Mouse (Mus musculus): ENCODE results near the gene Gdpd5. TPM values are rescaled to one million over a fixed set of nuclear protein-coding genes. Genes with fewer than 3 reads are reported as not detected.

Gdpd5 gene
- total and polyA plus RNA-seq, 2 experiments from 2014 or later = 28.9 to 35.9 TPM

DNA sequence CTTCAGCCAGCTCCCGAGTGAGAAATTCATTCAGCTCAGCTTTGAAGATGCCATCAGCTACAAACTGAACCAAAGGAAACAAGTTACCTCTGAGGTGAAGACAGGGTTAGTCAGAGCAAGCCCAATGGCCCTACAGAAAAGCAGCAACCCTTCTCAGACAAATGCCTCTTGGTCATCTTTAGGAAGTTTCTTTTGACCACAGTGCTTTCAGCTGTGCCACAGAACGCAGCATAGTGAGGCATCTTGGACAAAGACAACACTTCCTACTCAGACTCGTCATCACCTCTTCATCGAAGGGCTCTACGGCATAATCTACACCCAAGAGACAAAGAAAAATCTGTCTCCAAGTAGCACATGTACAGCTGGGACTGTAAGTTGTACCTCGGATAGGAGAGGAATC, 101.4 kb downstream of the Gdpd5 start:
- 1% methylated on average over 6 of the region's 6 CpGs for WGBS
- DNase-seq (ENCODE audit: low spot score) (no peak), ATAC-seq (ENCODE audit: insufficient read depth, low read depth) (no peak)
- Histone ChIP-seq H3K9me3 (replicated peaks; ENCODE audit: control insufficient read depth, low read length) (no peaks in the 10 kb centered on the region), H3K4me1 (ENCODE audit: control insufficient read depth, insufficient read depth) (peaks cover 7% of the 10 kb centered on the region; the same call in 1 of the 2 replicates), H3K27me3 (ENCODE audit: control insufficient read depth, insufficient read depth, low read length) (no peaks in the 10 kb centered on the region), H3K36me3 (replicated peaks; ENCODE audit: control insufficient read depth, insufficient read depth, low read length) (peaks cover 43% of the 10 kb centered on the region), H3K27ac (ENCODE audit: low read depth) (peak overlapping the region; percentile 81), H3K9ac (replicated peaks; ENCODE audit: low read depth, low read length) (peak overlapping the region; percentile 87), H3K4me3 (ENCODE audit: low read depth, low read length) (peak overlapping the region; percentile 62), H3K4me2 (ENCODE audit: low read depth, low read length) (peak overlapping the region; percentile 91)
- TF ChIP-seq CTCF (IDR thresholded peaks at IDR 0.05; ENCODE audit: low read depth) (no peak), EP300 (IDR thresholded peaks at IDR 0.05; ENCODE audit: low read depth) (no peak)

DNA sequence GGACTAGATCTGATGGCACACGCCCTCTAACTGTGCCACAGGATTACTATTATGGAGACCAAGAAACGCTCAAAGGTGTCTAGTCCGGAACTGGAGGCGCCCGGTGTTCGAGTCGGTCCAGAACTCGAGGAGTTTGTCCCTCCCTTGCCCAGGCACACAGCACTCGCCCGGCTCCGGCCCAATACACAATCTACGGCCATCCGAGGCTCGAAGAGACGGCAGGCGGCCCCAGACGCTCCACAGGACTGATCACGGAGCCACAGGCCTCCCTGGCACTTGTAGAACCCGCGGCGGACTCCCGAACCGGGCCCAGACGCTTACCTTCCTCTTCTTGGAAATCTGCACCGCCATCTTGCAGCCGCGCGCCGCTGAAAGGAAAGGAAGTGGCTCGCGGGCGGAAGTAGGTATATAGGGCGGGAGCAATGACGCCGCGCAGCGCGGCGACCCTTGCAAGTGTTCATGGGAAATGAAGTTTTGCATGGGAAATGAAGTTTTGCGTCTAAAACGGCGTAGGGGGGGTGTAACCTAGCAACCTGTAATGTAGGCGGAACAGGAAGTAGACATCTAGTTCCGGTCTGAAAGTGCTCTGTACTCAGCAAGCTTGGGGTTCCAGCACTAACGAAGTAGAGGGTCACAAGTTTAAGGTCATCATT, 102.2 kb downstream of the Gdpd5 start, which contains the start of gene Rps3:
TSS of gene Rps3 (minus strand) at position 468 of the 653 bp plus-strand sequence.
- ATAC-seq (ENCODE audit: insufficient read depth, low read depth) = peak; percentile 98
- under 1% methylated on average over 45 of the region's 45 CpGs for WGBS
- Histone ChIP-seq H3K36me3 (replicated peaks; ENCODE audit: control insufficient read depth, insufficient read depth, low read length) (peaks cover 36% of the 10 kb centered on the region), H3K9me3 (replicated peaks; ENCODE audit: control insufficient read depth, low read length) (no peaks in the 10 kb centered on the region), H3K4me2 (ENCODE audit: low read depth, low read length) (peak within 1 kb of the TSS; percentile 91), H3K27me3 (ENCODE audit: control insufficient read depth, insufficient read depth, low read length) (no peaks in the 10 kb centered on the region), H3K9ac (replicated peaks; ENCODE audit: low read depth, low read length) (peak within 1 kb of the TSS; percentile 87), H3K4me3 (ENCODE audit: low read depth, low read length) (peak within 1 kb of the TSS; percentile 62), H3K27ac (ENCODE audit: low read depth) (peak within 1 kb of the TSS; percentile 81), H3K4me1 (ENCODE audit: control insufficient read depth, insufficient read depth) (peaks cover 7% of the 10 kb centered on the region; the same call in 1 of the 2 replicates)
- TF ChIP-seq EP300 (IDR thresholded peaks at IDR 0.05; ENCODE audit: low read depth) = 0 out of 2 replicates have a peak, but pooled peaks have one; percentile 60
- TF ChIP-seq CTCF (IDR thresholded peaks at IDR 0.05; ENCODE audit: low read depth) = no peak
- DNase-seq (ENCODE audit: low spot score) = peak; percentile 99

DNA sequence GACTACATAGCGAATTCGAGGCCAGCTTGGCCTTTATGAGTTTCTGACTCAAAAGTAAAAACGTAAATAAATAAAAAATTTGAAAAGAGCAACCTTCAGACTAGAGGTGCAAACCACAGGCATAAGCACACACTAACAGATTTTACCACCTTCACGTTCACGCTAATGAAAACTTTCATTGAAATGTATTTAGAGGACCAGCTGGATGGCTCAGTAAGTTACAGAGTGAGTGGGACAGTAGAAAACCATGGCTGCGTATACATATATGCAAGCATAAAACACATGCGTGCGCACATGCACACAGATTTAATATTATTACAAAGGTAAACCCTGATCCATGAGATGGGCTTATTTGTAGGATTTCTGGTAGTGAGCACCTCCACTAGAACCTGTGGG, 102.7 kb downstream of the Gdpd5 start:
- Histone ChIP-seq H3K9me3 (replicated peaks; ENCODE audit: control insufficient read depth, low read length) (no peaks in the 10 kb centered on the region), H3K27ac (ENCODE audit: low read depth) (peak overlapping the region; percentile 57), H3K4me2 (ENCODE audit: low read depth, low read length) (peak overlapping the region; percentile 47), H3K27me3 (ENCODE audit: control insufficient read depth, insufficient read depth, low read length) (no peaks in the 10 kb centered on the region), H3K4me1 (ENCODE audit: control insufficient read depth, insufficient read depth) (peaks cover 7% of the 10 kb centered on the region; the same call in 1 of the 2 replicates), H3K9ac (replicated peaks; ENCODE audit: low read depth, low read length) (no peak overlapping the region), H3K4me3 (ENCODE audit: low read depth, low read length) (peak overlapping the region; percentile 18; the same call in 1 of the 2 replicates), H3K36me3 (replicated peaks; ENCODE audit: control insufficient read depth, insufficient read depth, low read length) (peaks cover 31% of the 10 kb centered on the region)
- TF ChIP-seq EP300 (IDR thresholded peaks at IDR 0.05; ENCODE audit: low read depth) (no peak), CTCF (IDR thresholded peaks at IDR 0.05; ENCODE audit: low read depth) (no peak)
- 45% methylated on average over 8 of the region's 8 CpGs for WGBS
- no peak for DNase-seq (ENCODE audit: low spot score)
- ATAC-seq (ENCODE audit: insufficient read depth, low read depth) = no peak

DNA sequence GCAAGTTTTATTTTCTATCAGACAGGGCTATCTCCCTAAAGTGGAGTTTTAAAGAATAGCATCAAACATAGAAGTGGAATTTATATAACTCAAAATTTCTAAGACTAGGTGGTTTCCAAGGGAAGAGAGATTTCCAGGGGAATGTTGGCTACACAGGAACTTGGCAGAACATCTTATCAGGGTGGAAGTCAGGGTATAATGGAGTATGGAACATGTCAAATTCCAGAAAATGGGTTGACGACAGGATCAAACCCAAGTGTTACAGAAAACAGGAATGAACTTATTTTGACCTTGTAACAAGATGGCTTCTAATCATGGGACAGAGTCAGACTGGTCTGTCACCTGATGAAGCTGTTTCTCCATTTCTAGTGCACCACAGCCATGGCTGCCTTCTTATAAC, 103.5 kb downstream of the Gdpd5 start:
- Histone ChIP-seq H3K9me3 (replicated peaks; ENCODE audit: control insufficient read depth, low read length) (no peaks in the 10 kb centered on the region), H3K9ac (replicated peaks; ENCODE audit: low read depth, low read length) (no peak overlapping the region), H3K4me2 (ENCODE audit: low read depth, low read length) (no peak overlapping the region), H3K27me3 (ENCODE audit: control insufficient read depth, insufficient read depth, low read length) (no peaks in the 10 kb centered on the region), H3K4me1 (ENCODE audit: control insufficient read depth, insufficient read depth) (peaks cover 7% of the 10 kb centered on the region; the same call in 1 of the 2 replicates), H3K36me3 (replicated peaks; ENCODE audit: control insufficient read depth, insufficient read depth, low read length) (peaks cover 23% of the 10 kb centered on the region), H3K4me3 (ENCODE audit: low read depth, low read length) (no peak overlapping the region), H3K27ac (ENCODE audit: low read depth) (0 out of 2 replicates have a peak overlapping the region, but pooled peaks have one; percentile 57)
- no peak for ATAC-seq (ENCODE audit: insufficient read depth, low read depth)
- 24% methylated on average over 1 of the region's 1 CpGs for WGBS
- DNase-seq (ENCODE audit: low spot score) = peak; percentile 36
- TF ChIP-seq CTCF (IDR thresholded peaks at IDR 0.05; ENCODE audit: low read depth) (no peak), EP300 (IDR thresholded peaks at IDR 0.05; ENCODE audit: low read depth) (no peak)

DNA sequence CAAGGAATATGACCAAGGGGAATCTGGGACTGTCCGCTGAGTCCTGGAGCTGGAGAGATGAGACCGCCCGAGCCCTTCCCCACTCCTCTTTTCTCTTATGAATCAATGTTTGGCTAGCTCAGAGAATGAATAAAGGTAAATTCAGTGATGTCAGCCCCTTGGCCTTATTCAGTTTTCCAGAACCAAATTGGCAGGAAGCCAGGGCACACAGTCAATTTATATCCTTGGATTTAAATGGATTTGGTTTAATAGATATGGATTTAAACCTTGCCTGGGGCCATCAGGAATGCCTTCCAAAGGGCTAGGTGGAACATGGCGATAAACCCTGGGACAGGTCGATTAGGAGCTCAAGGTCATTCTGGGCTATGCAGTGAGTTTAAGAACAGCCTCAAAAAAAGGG, 108.5 kb downstream of the Gdpd5 start:
- DNase-seq (ENCODE audit: low spot score) = no peak
- H3K4me3 ChIP-seq (ENCODE audit: low read depth, low read length) = no peak overlapping the region
- H3K27ac ChIP-seq (ENCODE audit: low read depth) = no peak overlapping the region
- no peak overlapping the region for H3K9ac ChIP-seq (replicated peaks; ENCODE audit: low read depth, low read length)
- WGBS = 69% methylated on average over 5 of the region's 5 CpGs
- ATAC-seq (ENCODE audit: insufficient read depth, low read depth) = no peak
- no peak for TF ChIP-seq CTCF (IDR thresholded peaks at IDR 0.05; ENCODE audit: low read depth)
- no peak for TF ChIP-seq EP300 (IDR thresholded peaks at IDR 0.05; ENCODE audit: low read depth)
- no peaks in the 10 kb centered on the region for H3K27me3 ChIP-seq (ENCODE audit: control insufficient read depth, insufficient read depth, low read length)
- H3K4me1 ChIP-seq (ENCODE audit: control insufficient read depth, insufficient read depth) = no peaks in the 10 kb centered on the region
- H3K9me3 ChIP-seq (replicated peaks; ENCODE audit: control insufficient read depth, low read length) = peaks cover 5% of the 10 kb centered on the region; the same call in 1 of the 2 replicates
- no peak overlapping the region for H3K4me2 ChIP-seq (ENCODE audit: low read depth, low read length)
- H3K36me3 ChIP-seq (replicated peaks; ENCODE audit: control insufficient read depth, insufficient read depth, low read length) = no peaks in the 10 kb centered on the region
